Mouse (Mus musculus): Measurements from ENCODE around the gene Hnrnpa0. TPM values are rescaled to one million over a fixed set of nuclear protein-coding genes. Genes with fewer than 3 reads are reported as not detected.

Gene Hnrnpa0
- 23.7 and 26.4 TPM in 2 replicates for polyA plus RNA-seq (2014; fragmentation: Nextera tagmentation; extraction: Ambion mirVana)

DNA sequence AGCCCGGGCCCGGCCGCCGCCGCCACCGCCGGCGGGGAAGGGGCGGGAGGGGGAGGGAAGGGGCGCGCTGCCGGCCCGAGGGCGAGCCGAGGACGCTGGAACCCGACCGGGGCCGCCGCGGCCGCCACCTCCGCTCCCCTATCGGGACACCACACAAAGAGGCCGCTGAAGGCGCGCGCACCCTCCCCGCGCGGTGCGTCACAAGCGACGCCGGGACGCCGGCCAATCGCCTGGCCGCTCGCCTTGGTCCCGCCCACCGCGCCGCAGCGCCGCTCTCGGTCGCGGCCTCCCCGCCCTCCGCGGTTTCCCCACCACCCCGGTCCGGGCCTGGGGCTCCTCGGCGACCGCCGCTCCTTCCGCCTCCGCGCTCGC, at the start of gene Hnrnpa0:
TSS of gene Hnrnpa0 (minus strand) at position 161 of the 372 bp plus-strand sequence.
- peaks cover 6 to 28% of the 10 kb centered on the region in 2 experiments for H3K4me1 ChIP-seq (ENCODE audit: control insufficient read depth in 2 of 2, insufficient read depth in 2 of 2, low read length in 2 of 2)
- peak within 1 kb of the TSS; percentile 98 to 99 for H3K27ac ChIP-seq (replicated peaks in 1 of 2; ENCODE audit: control insufficient read depth in 1 of 2, insufficient read depth in 1 of 2, low read depth in 2 of 2, low read length in 2 of 2)
- WGBS = under 1% methylated on average over 36 of the region's 62 CpGs
- no peaks in the 10 kb centered on the region for H3K9me3 ChIP-seq (ENCODE audit: control insufficient read depth, low read length)
- peak within 1 kb of the TSS; percentile 100 for H3K9ac ChIP-seq (ENCODE audit: low read length)
- H3K36me3 ChIP-seq (ENCODE audit: control insufficient read depth, insufficient read depth, low read length) = peaks cover 25% of the 10 kb centered on the region
- peak; percentile 95 for ATAC-seq (ENCODE audit: insufficient number of reproducible peaks, insufficient read depth, low FRiP score, low read depth)
- H3K4me3 ChIP-seq (ENCODE audit: control insufficient read depth in 1 of 2, insufficient read depth in 1 of 2, low read depth in 1 of 2, low read length in 2 of 2) = peak within 1 kb of the TSS; percentile 96 to 99
- H3K27me3 ChIP-seq (ENCODE audit: control insufficient read depth, insufficient read depth, low read length) = no peaks in the 10 kb centered on the region
- peak within 1 kb of the TSS; percentile 75 for H3K4me2 ChIP-seq (ENCODE audit: low read length)

- ATAC-seq (ENCODE audit: insufficient number of reproducible peaks, insufficient read depth, low FRiP score, low read depth) = no peak
- H3K4me1 ChIP-seq (ENCODE audit: control insufficient read depth in 2 of 2, insufficient read depth in 2 of 2, low read length in 2 of 2) = no peaks in the 10 kb centered on the region
- H3K9ac ChIP-seq (ENCODE audit: low read length) = no peak overlapping the region
- no peak overlapping the region for H3K27ac ChIP-seq (replicated peaks in 1 of 2; ENCODE audit: control insufficient read depth in 1 of 2, insufficient read depth in 1 of 2, low read depth in 2 of 2, low read length in 2 of 2)
- peaks cover 96% of the 10 kb centered on the region for H3K36me3 ChIP-seq (ENCODE audit: control insufficient read depth, insufficient read depth, low read length)
- no peak overlapping the region for H3K4me3 ChIP-seq (ENCODE audit: control insufficient read depth in 1 of 2, insufficient read depth in 1 of 2, low read depth in 1 of 2, low read length in 2 of 2)
- H3K4me2 ChIP-seq (ENCODE audit: low read length) = no peak overlapping the region
- no peaks in the 10 kb centered on the region for H3K9me3 ChIP-seq (ENCODE audit: control insufficient read depth, low read length)
- 80% methylated on average over 9 of the region's 9 CpGs for WGBS
- H3K27me3 ChIP-seq (ENCODE audit: control insufficient read depth, insufficient read depth, low read length) = no peaks in the 10 kb centered on the region
Measured at GRCm38 (mm10) chr13:58177511-58178208, 49.3 kb upstream of the Hnrnpa0 start.

DNA sequence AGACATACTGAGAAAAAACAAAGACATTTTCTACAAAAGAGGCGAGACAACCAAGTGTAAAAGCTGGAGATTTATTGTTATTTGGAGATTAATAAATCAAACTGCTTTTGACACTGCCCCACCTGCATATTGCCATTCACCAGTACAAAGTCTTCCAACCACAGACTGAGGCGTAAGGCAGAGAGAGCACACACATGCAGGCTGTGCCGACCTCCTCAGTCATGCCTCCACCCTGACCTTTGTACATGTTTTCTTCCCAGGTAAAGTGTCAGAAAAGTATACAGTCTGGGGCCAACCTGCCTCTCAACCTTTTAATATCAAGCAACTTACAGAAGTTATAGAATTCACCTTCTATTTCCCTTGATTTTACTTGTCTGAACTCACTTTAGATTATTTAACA, 47.7 kb upstream of the Hnrnpa0 start:
- no peak overlapping the region for H3K4me3 ChIP-seq (ENCODE audit: control insufficient read depth in 1 of 2, insufficient read depth in 1 of 2, low read depth in 1 of 2, low read length in 2 of 2)
- H3K9me3 ChIP-seq (ENCODE audit: control insufficient read depth, low read length) = no peaks in the 10 kb centered on the region
- no peak overlapping the region for H3K27ac ChIP-seq (replicated peaks in 1 of 2; ENCODE audit: control insufficient read depth in 1 of 2, insufficient read depth in 1 of 2, low read depth in 2 of 2, low read length in 2 of 2)
- H3K4me1 ChIP-seq (ENCODE audit: control insufficient read depth in 2 of 2, insufficient read depth in 2 of 2, low read length in 2 of 2) = no peaks in the 10 kb centered on the region
- peaks cover 87% of the 10 kb centered on the region for H3K36me3 ChIP-seq (ENCODE audit: control insufficient read depth, insufficient read depth, low read length)
- H3K4me2 ChIP-seq (ENCODE audit: low read length) = no peak overlapping the region
- H3K27me3 ChIP-seq (ENCODE audit: control insufficient read depth, insufficient read depth, low read length) = no peaks in the 10 kb centered on the region
- no peak for ATAC-seq (ENCODE audit: insufficient number of reproducible peaks, insufficient read depth, low FRiP score, low read depth)
- WGBS = 83% methylated on average over 3 of the region's 3 CpGs
- H3K9ac ChIP-seq (ENCODE audit: low read length) = no peak overlapping the region

DNA sequence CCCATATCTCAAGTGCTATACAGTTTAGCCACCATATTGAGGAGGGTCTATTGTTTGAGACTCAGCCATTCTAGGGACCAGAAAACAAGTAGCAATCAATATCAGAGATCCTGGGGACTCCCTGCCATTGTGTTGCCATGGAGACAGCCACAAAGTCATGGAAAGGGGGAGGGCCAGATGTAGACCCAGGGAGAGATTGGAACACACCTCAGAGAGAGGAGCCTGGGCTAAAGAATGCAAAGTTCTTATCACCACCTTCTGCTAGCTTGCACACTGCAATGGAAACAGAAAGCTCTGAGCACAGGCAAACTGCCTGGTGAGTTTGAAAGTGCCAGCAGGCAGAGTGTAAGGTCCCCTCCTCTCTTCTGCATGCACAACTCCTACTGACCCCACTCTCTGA, 39.8 kb upstream of the Hnrnpa0 start:
- no peak for ATAC-seq (ENCODE audit: insufficient number of reproducible peaks, insufficient read depth, low FRiP score, low read depth)
- Histone ChIP-seq H3K4me2 (ENCODE audit: low read length) (no peak overlapping the region), H3K27ac (replicated peaks in 1 of 2; ENCODE audit: control insufficient read depth in 1 of 2, insufficient read depth in 1 of 2, low read depth in 2 of 2, low read length in 2 of 2) (no peak overlapping the region), H3K4me1 (ENCODE audit: control insufficient read depth in 2 of 2, insufficient read depth in 2 of 2, low read length in 2 of 2) (no peaks in the 10 kb centered on the region), H3K9me3 (ENCODE audit: control insufficient read depth, low read length) (no peaks in the 10 kb centered on the region), H3K36me3 (ENCODE audit: control insufficient read depth, insufficient read depth, low read length) (peaks cover 33% of the 10 kb centered on the region), H3K4me3 (ENCODE audit: control insufficient read depth in 1 of 2, insufficient read depth in 1 of 2, low read depth in 1 of 2, low read length in 2 of 2) (no peak overlapping the region), H3K27me3 (ENCODE audit: control insufficient read depth, insufficient read depth, low read length) (no peaks in the 10 kb centered on the region), H3K9ac (ENCODE audit: low read length) (no peak overlapping the region)

GRCm38 (mm10) chr13:58163343-58163742, 35.0 kb upstream of the Hnrnpa0 start:
- no peaks in the 10 kb centered on the region for H3K27me3 ChIP-seq (ENCODE audit: control insufficient read depth, insufficient read depth, low read length)
- no peak overlapping the region for H3K27ac ChIP-seq (replicated peaks in 1 of 2; ENCODE audit: control insufficient read depth in 1 of 2, insufficient read depth in 1 of 2, low read depth in 2 of 2, low read length in 2 of 2)
- no peak for ATAC-seq (ENCODE audit: insufficient number of reproducible peaks, insufficient read depth, low FRiP score, low read depth)
- H3K36me3 ChIP-seq (ENCODE audit: control insufficient read depth, insufficient read depth, low read length) = peaks cover 29% of the 10 kb centered on the region
- H3K4me3 ChIP-seq (ENCODE audit: control insufficient read depth in 1 of 2, insufficient read depth in 1 of 2, low read depth in 1 of 2, low read length in 2 of 2) = no peak overlapping the region
- no peak overlapping the region for H3K9ac ChIP-seq (ENCODE audit: low read length)
- peaks cover 0 to 2% of the 10 kb centered on the region in 2 experiments; a peak in 1 of 4 replicates for H3K4me1 ChIP-seq (ENCODE audit: control insufficient read depth in 2 of 2, insufficient read depth in 2 of 2, low read length in 2 of 2)
- no peak overlapping the region for H3K4me2 ChIP-seq (ENCODE audit: low read length)
- H3K9me3 ChIP-seq (ENCODE audit: control insufficient read depth, low read length) = 0 out of 2 replicates have a peak, but pooled peaks cover 4% of the 10 kb centered on the region
- WGBS = 91% methylated on average over 12 of the region's 12 CpGs

GRCm38 (mm10) chr13:58160761-58161160, 32.4 kb upstream of the Hnrnpa0 start:
- Histone ChIP-seq H3K4me1 (ENCODE audit: control insufficient read depth in 2 of 2, insufficient read depth in 2 of 2, low read length in 2 of 2) (peaks cover 5 to 9% of the 10 kb centered on the region in 2 experiments; a peak in 3 of 4 replicates), H3K27ac (replicated peaks in 1 of 2; ENCODE audit: control insufficient read depth in 1 of 2, insufficient read depth in 1 of 2, low read depth in 2 of 2, low read length in 2 of 2) (no peak overlapping the region), H3K36me3 (ENCODE audit: control insufficient read depth, insufficient read depth, low read length) (peaks cover 29% of the 10 kb centered on the region), H3K4me2 (ENCODE audit: low read length) (no peak overlapping the region), H3K4me3 (ENCODE audit: control insufficient read depth in 1 of 2, insufficient read depth in 1 of 2, low read depth in 1 of 2, low read length in 2 of 2) (no peak overlapping the region), H3K27me3 (ENCODE audit: control insufficient read depth, insufficient read depth, low read length) (no peaks in the 10 kb centered on the region), H3K9me3 (ENCODE audit: control insufficient read depth, low read length) (0 out of 2 replicates have a peak, but pooled peaks cover 4% of the 10 kb centered on the region), H3K9ac (ENCODE audit: low read length) (no peak overlapping the region)
- 95% methylated on average over 15 of the region's 15 CpGs for WGBS
- ATAC-seq (ENCODE audit: insufficient number of reproducible peaks, insufficient read depth, low FRiP score, low read depth) = no peak

- no peak for ATAC-seq (ENCODE audit: insufficient number of reproducible peaks, insufficient read depth, low FRiP score, low read depth)
- 10% methylated on average over 16 of the region's 16 CpGs for WGBS
- peak overlapping the region; percentile 29 to 67 for H3K27ac ChIP-seq (replicated peaks in 1 of 2; ENCODE audit: control insufficient read depth in 1 of 2, insufficient read depth in 1 of 2, low read depth in 2 of 2, low read length in 2 of 2)
- H3K9me3 ChIP-seq (ENCODE audit: control insufficient read depth, low read length) = 0 out of 2 replicates have a peak, but pooled peaks cover 4% of the 10 kb centered on the region
- peaks cover 5 to 9% of the 10 kb centered on the region in 2 experiments; a peak in 3 of 4 replicates for H3K4me1 ChIP-seq (ENCODE audit: control insufficient read depth in 2 of 2, insufficient read depth in 2 of 2, low read length in 2 of 2)
- H3K4me2 ChIP-seq (ENCODE audit: low read length) = peak overlapping the region; percentile 96
- peak overlapping the region; percentile 81 for H3K9ac ChIP-seq (ENCODE audit: low read length)
- H3K4me3 ChIP-seq (ENCODE audit: control insufficient read depth in 1 of 2, insufficient read depth in 1 of 2, low read depth in 1 of 2, low read length in 2 of 2) = peak overlapping the region; percentile 58 to 91
- H3K27me3 ChIP-seq (ENCODE audit: control insufficient read depth, insufficient read depth, low read length) = no peaks in the 10 kb centered on the region
- H3K36me3 ChIP-seq (ENCODE audit: control insufficient read depth, insufficient read depth, low read length) = peaks cover 20% of the 10 kb centered on the region
Measured at GRCm38 (mm10) chr13:58158099-58158912, 29.9 kb upstream of the Hnrnpa0 start.

All from heart, embryonic 14.5 days (tissue).